Mouse (Mus musculus) ES-E14 (cell line): ENCODE results near the gene Ankrd39. TPM values are rescaled to one million over a fixed set of nuclear protein-coding genes. Genes with fewer than 3 reads are reported as not detected.

Source experiments
- DNase-seq: peaks from one replicate; pipeline ENCODE4 v3.0.0-alpha.2; 2013; ENCODE audit warnings: low read depth, low spot score
- H3K27ac ChIP-seq: 2 replicates; pipeline ENCODE4 v1.5.1; 2012; ENCODE audit warnings: low read depth, mild to moderate bottlenecking, low read length, moderate library complexity, mixed read lengths; ENCODE audit not compliant: poor library complexity, insufficient read depth, severe bottlenecking
- H3K36me3 ChIP-seq: 2 replicates; pipeline ENCODE4 v1.6.1; 2012; ENCODE audit warnings: mild to moderate bottlenecking, low read length, moderate library complexity, mixed read lengths; ENCODE audit not compliant: control insufficient read depth, poor library complexity, insufficient read depth, severe bottlenecking
- H3K4me1 ChIP-seq, 2 experiments: fragments of 150-350 bp in 1 of 2; sonication (generic) in 1 of 2; 2 replicates each; pipeline ENCODE4 v1.6.1; 2012; ENCODE audit warnings: low read length in 2 of 2, mild to moderate bottlenecking in 1 of 2, mixed read lengths in 1 of 2; ENCODE audit not compliant: control insufficient read depth in 2 of 2, insufficient read depth in 2 of 2, poor library complexity in 1 of 2
- H3K4me3 ChIP-seq, 2 experiments: fragments of 150-350 bp in 1 of 2; sonication (generic) in 1 of 2; 2 replicates each; pipeline ENCODE4 v1.5.1; 2012; ENCODE audit warnings: low read length in 2 of 2, low read depth in 1 of 2, mild to moderate bottlenecking in 1 of 2, mixed read lengths in 1 of 2; ENCODE audit not compliant: insufficient read depth in 1 of 2, poor library complexity in 1 of 2, severe bottlenecking in 1 of 2
- H3K9ac ChIP-seq: 2 replicates; pipeline ENCODE4 v1.6.1; 2012; ENCODE audit warnings: low read depth, mild to moderate bottlenecking, low read length, mixed read lengths; ENCODE audit not compliant: poor library complexity, insufficient read depth, severe bottlenecking
- H3K9me3 ChIP-seq: fragments of 150-350 bp; sonication (generic); 2 replicates; pipeline ENCODE4 v1.6.1; 2012; ENCODE audit warnings: low read depth, mild to moderate bottlenecking, low read length; ENCODE audit not compliant: control insufficient read depth, insufficient read depth
- CHD2 ChIP-seq: IDR thresholded peaks from 2 replicates; pipeline ENCODE4 v1.6.1; 2014; ENCODE audit warnings: mild to moderate bottlenecking, low read depth, low read length, inconsistent platforms
- HCFC1 ChIP-seq: IDR thresholded peaks from 2 replicates; pipeline ENCODE4 v1.6.1; 2012; ENCODE audit warnings: low read length, inconsistent platforms, borderline replicate concordance; ENCODE audit not compliant: insufficient read depth
- MAFK ChIP-seq: IDR thresholded peaks from 2 replicates; pipeline ENCODE4 v1.6.1; 2014; ENCODE audit warnings: mild to moderate bottlenecking, low read depth, low read length, inconsistent platforms; ENCODE audit not compliant: insufficient read depth
- ZC3H11A ChIP-seq: IDR thresholded peaks from 2 replicates; pipeline ENCODE4 v1.6.1; 2012; ENCODE audit warnings: low read depth, mild to moderate bottlenecking, inconsistent platforms, low read length, borderline replicate concordance
- ZNF384 ChIP-seq: IDR thresholded peaks from 2 replicates; pipeline ENCODE4 v1.6.1; 2012; ENCODE audit warnings: low read depth, low read length, inconsistent platforms
- in situ Hi-C, 2 experiments: fragments of 600-800 bp; cut with MboI; formaldehyde crosslinking; loops; one replicate each; pipeline ENCODE4 v1.15.1; 2025; ENCODE audit warnings: low sequenced_read_pairs in 2 of 2, inconsistent platforms in 1 of 2; ENCODE audit not compliant: unreplicated experiment in 2 of 2
- total RNA-seq: library from RNA; depleted of rRNA; stranded (reverse); fragments of 300-350 nt; gene quantifications from 2 replicates; pipeline ENCODE4 v1.2.3, GENCODE M21; 2012

Ankrd39 gene
- total RNA-seq, 1 experiment = 11.3 TPM

DNA sequence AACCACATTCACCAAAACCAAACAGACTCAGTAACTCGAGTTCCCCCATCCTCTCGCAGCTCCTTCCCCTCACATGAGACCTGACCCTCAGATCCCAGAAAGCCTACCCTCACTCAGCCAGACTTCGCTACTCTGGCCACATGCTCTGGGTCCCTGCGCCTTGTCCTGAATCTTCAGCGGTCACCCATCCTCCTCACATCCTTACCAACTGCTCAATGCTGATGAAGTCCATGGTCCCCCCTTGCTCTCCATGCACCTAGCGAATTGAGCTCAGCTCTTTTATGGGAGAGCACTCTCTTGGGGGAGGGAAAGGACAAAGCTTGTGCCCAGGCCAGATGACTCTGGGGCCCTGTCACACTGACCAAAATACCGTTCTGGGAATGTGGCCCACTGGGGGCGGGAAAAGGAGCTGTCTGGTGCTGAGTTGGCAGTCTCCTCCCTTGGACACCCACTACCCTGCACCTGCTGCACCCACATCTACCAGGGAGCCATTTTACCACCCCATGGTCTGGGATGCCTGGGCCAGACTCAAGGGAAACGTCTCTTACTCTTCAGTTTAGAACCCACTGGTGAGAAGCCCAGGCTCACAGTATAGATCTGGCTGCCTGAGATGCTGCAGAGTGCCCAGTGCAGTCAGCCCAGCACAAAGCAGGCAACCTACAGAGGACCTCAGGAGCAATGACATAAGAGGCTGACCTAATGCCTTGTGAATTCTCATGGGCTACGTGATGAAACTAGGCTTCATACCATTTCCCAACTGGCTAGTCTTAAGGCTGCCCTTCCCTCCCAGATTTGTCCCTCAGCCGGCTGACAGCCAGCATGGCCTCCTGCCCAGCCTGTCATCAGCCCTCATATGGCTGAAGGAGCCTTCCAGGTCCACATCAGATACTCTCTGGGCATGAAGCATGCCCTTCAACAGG, 11.5 kb downstream of the Ankrd39 start:
- TF ChIP-seq ZNF384 = no peak
- TF ChIP-seq ZC3H11A = no peak
- TF ChIP-seq CHD2 = no peak
- TF ChIP-seq MAFK = no peak
- no peak for TF ChIP-seq HCFC1
- in situ Hi-C loops = no loop called here
- H3K9me3 ChIP-seq = no peaks in the 10 kb centered on the region
- H3K4me1 ChIP-seq = peaks cover 2 to 7% of the 10 kb centered on the region in 2 experiments; a peak in 2 of 4 replicates
- no peak overlapping the region for H3K4me3 ChIP-seq
- no peak for DNase-seq
- H3K9ac ChIP-seq = no peak overlapping the region
- no peak overlapping the region for H3K27ac ChIP-seq
- H3K36me3 ChIP-seq = peaks cover 3% of the 10 kb centered on the region; the same call in 1 of the 2 replicates

DNA sequence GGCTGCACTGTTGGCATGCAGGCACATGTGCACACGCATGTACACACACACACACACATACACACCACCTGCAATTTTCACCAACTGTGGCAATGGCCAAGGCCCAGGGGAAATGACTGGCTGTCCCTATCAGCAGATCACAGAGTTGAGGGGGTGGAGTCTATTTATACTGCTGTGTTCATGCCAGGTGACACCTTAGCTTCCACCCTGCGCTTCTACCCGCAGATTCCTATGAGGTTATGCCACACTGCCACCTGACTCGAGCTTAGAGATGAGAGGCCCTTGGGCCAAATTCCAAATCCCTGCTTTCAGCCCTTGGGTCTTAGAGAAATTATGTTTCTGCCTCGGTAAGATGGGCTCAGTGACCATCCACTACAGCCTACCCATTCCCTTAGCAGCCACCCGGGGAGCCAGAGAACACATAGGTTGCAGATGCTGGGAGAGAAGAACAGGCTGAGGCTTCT, 12.6 kb downstream of the Ankrd39 start:
- H3K9ac ChIP-seq = no peak overlapping the region
- TF ChIP-seq CHD2 (no peak), ZC3H11A (no peak), MAFK (no peak), HCFC1 (no peak)
- no peak overlapping the region for H3K4me3 ChIP-seq
- peaks cover 3% of the 10 kb centered on the region; the same call in 1 of the 2 replicates for H3K36me3 ChIP-seq
- H3K4me1 ChIP-seq = peaks cover 2 to 7% of the 10 kb centered on the region in 2 experiments; a peak in 2 of 4 replicates
- DNase-seq = no peak
- in situ Hi-C loops = no loop called here
- no peak overlapping the region for H3K27ac ChIP-seq
- no peaks in the 10 kb centered on the region for H3K9me3 ChIP-seq

DNA sequence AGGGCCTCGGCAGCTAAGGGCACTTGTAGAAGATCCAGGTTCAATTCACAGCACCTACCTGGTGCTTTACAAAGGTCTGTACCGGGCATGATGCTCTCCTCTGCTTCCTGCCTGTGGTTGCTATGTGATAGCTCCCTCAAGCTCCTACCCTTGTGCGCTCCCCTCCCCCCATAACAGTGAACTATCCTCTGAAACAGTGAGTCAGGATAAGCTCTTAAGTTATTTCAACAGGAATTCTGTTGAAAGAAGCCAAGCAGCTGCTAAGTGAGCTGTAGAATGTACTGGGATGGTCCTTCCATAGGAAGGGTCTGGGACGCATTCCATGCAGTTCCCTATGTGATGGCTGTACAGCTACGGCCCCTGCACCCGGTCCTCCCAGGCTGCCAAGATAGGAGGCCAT, 13.7 kb downstream of the Ankrd39 start:
- no peaks in the 10 kb centered on the region for H3K9me3 ChIP-seq
- H3K4me3 ChIP-seq = no peak overlapping the region
- H3K36me3 ChIP-seq = no peaks in the 10 kb centered on the region
- no peak for TF ChIP-seq MAFK
- no peak for TF ChIP-seq CHD2
- TF ChIP-seq HCFC1 = no peak
- TF ChIP-seq ZNF384 = no peak
- no peak for TF ChIP-seq ZC3H11A
- H3K4me1 ChIP-seq = peaks cover 2 to 5% of the 10 kb centered on the region in 2 experiments; a peak in 2 of 4 replicates
- in situ Hi-C loops = no loop called here
- H3K27ac ChIP-seq = no peak overlapping the region
- H3K9ac ChIP-seq = no peak overlapping the region
- DNase-seq = no peak

DNA sequence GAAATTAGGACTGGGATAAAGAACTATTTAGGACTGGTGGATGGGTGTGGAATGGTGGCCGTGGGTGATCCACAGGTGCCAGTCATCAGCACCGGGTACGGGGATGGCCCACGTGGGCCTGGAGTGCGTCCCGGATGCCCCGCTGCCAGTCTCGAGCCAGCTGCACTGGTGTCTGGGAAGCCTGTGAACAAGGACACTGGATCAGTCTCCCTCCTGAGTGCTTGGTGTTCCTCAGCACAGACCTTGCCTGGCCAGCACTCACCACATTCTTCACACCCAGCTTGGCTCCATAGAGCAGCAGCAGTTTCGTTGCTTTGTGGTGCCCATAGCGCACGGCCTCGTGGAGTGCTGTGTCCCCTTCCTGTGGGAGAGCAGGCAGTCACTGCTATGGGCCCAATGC, 15.8 kb downstream of the Ankrd39 start:
- TF ChIP-seq HCFC1 = no peak
- no peak for TF ChIP-seq ZNF384
- no peak for TF ChIP-seq CHD2
- no peak for TF ChIP-seq ZC3H11A
- TF ChIP-seq MAFK = no peak
- DNase-seq = no peak
- Histone ChIP-seq H3K9ac (no peak overlapping the region), H3K36me3 (no peaks in the 10 kb centered on the region), H3K4me3 (peak overlapping the region in 1 of 2 experiments; percentile 35; a peak in 2 of 4 replicates), H3K9me3 (no peaks in the 10 kb centered on the region), H3K27ac (no peak overlapping the region), H3K4me1 (peaks cover 2 to 5% of the 10 kb centered on the region in 2 experiments; a peak in 2 of 4 replicates)
- in situ Hi-C loops = no loop called here
